13 mouse cellular contexts compared by ENCODE assay signal in the genomic region with DNA sequence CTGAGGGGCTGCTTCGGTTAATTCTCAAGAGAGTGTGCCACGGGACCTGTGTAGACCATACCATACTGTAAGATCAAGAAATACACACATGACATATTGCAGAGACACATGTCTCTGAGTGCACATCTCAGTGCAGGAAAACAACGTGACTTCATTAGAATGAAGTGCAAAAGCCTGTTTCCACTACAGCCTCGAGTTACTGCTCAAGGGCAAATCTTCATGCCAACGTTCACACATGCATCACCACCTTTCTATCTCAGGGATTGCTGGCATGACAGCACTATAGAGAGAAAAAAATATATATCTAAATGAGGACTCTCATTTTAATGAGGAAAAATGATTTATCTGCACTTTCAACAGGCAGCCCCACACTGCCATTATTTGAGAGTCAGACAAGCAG. TPM values are rescaled to one million over a fixed set of nuclear protein-coding genes. Genes with fewer than 3 reads are reported as not detected.
A peak's percentile ranks its signal among the peaks of the same experiment; 100 is the strongest.
DNase-seq lines count a peak whose midpoint lies in the region; ATAC-seq and TF ChIP-seq lines count a peak whose summit lies in the region.
"Had no signal": no experiment of that assay in that cellular context is flagged by ENCODE, and none has a peak within 500 bp of the region (broad histone marks: within the 10 kb centered on the region; RNA-seq: fewer than 3 reads in every experiment).

No protein-coding gene starts in this region.

- H3K4me3 ChIP-seq in neural tube, embryonic 11.5 days (ENCODE audit: low read depth, low read length), result no peak overlapping the region
- no peak overlapping the region for H3K4me3 ChIP-seq in hindbrain, postnatal 0 days (ENCODE audit: low read length)
- H3K4me3 ChIP-seq in neural tube, embryonic 15.5 days (replicated peaks), result no peak overlapping the region
- H3K4me3 ChIP-seq: liver, embryonic 12.5 days; lung, embryonic 15.5 days had no signal

- 79% methylated on average over 5 of the region's 5 CpGs for WGBS in neural tube, embryonic 11.5 days
- WGBS in hindbrain, postnatal 0 days, result 53% methylated on average over 5 of the region's 5 CpGs
- 43% methylated on average over 5 of the region's 5 CpGs for WGBS in neural tube, embryonic 15.5 days

- H3K4me2 ChIP-seq in neural tube, embryonic 11.5 days (ENCODE audit: low read depth), result no peak overlapping the region
- H3K4me2 ChIP-seq in hindbrain, postnatal 0 days (ENCODE audit: low read depth, low read length), result no peak overlapping the region; the same call in 1 of the 2 replicates
- no peak overlapping the region; the same call in 1 of the 2 replicates for H3K4me2 ChIP-seq in neural tube, embryonic 15.5 days
- H3K4me2 ChIP-seq: liver, embryonic 12.5 days had no signal

- no peaks in the 10 kb centered on the region for H3K36me3 ChIP-seq in neural tube, embryonic 11.5 days (ENCODE audit: control insufficient read depth, insufficient read depth, low read length)
- H3K36me3 ChIP-seq in hindbrain, postnatal 0 days (ENCODE audit: insufficient read depth, low read length), result no peaks in the 10 kb centered on the region
- H3K36me3 ChIP-seq in neural tube, embryonic 15.5 days, result no peaks in the 10 kb centered on the region
- H3K36me3 ChIP-seq: liver, embryonic 12.5 days; lung, embryonic 15.5 days had no signal

- no peak for TF ChIP-seq CTCF in hindbrain, postnatal 0 days (IDR thresholded peaks at IDR 0.05; ENCODE audit: low read depth)

- no peaks in the 10 kb centered on the region for H3K9me3 ChIP-seq in neural tube, embryonic 11.5 days (ENCODE audit: control insufficient read depth, low read length)
- no peaks in the 10 kb centered on the region for H3K9me3 ChIP-seq in hindbrain, postnatal 0 days (ENCODE audit: low read length)
- no peaks in the 10 kb centered on the region for H3K9me3 ChIP-seq in neural tube, embryonic 15.5 days (replicated peaks)
- H3K9me3 ChIP-seq: liver, embryonic 12.5 days; lung, embryonic 15.5 days had no signal

- DNase-seq in heart, adult 11 months, result peak; percentile 79
- no peak for DNase-seq in heart, adult 9 months (ENCODE audit: low spot score in 2 of 2)
- no peak for DNase-seq in neural tube, embryonic 11.5 days (ENCODE audit: low spot score)
- DNase-seq in neural tube, embryonic 10.5 days (ENCODE audit: extremely low spot score, low spot score), result no peak
- no peak for DNase-seq in hindbrain, postnatal 0 days (ENCODE audit: low spot score)
- DNase-seq in testis, postnatal 10 days (ENCODE audit: low spot score), result no peak
- no peak for DNase-seq in spleen, adult 12 weeks (ENCODE audit: low spot score)
- DNase-seq: thymus, postnatal 14 days had no signal

- H3K4me1 ChIP-seq in neural tube, embryonic 11.5 days (ENCODE audit: control insufficient read depth, insufficient read depth, low read length), result peaks cover 10% of the 10 kb centered on the region
- peaks cover 8% of the 10 kb centered on the region for H3K4me1 ChIP-seq in hindbrain, postnatal 0 days (ENCODE audit: insufficient read depth, low read length)
- peaks cover 14% of the 10 kb centered on the region for H3K4me1 ChIP-seq in neural tube, embryonic 15.5 days
- H3K4me1 ChIP-seq: liver, embryonic 12.5 days had no signal

- no peak for ATAC-seq in neural tube, embryonic 11.5 days (ENCODE audit: insufficient read depth, low FRiP score, low TSS enrichment)
- ATAC-seq in hindbrain, postnatal 0 days, result no peak
- no peak for ATAC-seq in neural tube, embryonic 15.5 days (ENCODE audit: low FRiP score)
- ATAC-seq: activated CD4-positive, CD25-positive, alpha-beta regulatory T cell, adult 4 months; liver, embryonic 12.5 days had no signal

- H3K27ac ChIP-seq in neural tube, embryonic 11.5 days (ENCODE audit: low read depth, low read length), result peak overlapping the region; percentile 72; the same call in 1 of the 2 replicates
- no peak overlapping the region for H3K27ac ChIP-seq in hindbrain, postnatal 0 days
- 0 out of 2 replicates have a peak overlapping the region, but pooled peaks have one; percentile 65 for H3K27ac ChIP-seq in neural tube, embryonic 15.5 days (replicated peaks)
- H3K27ac ChIP-seq: liver, embryonic 12.5 days; lung, embryonic 15.5 days had no signal

- H3K9ac ChIP-seq in neural tube, embryonic 11.5 days (ENCODE audit: low read length), result no peak overlapping the region
- H3K9ac ChIP-seq in hindbrain, postnatal 0 days (replicated peaks; ENCODE audit: low read length), result 0 out of 2 replicates have a peak overlapping the region, but pooled peaks have one; percentile 13
- H3K9ac ChIP-seq in neural tube, embryonic 15.5 days (replicated peaks), result no peak overlapping the region; the same call in 1 of the 2 replicates
- H3K9ac ChIP-seq: liver, embryonic 12.5 days; lung, embryonic 15.5 days had no signal

- H3K27me3 ChIP-seq in neural tube, embryonic 11.5 days (ENCODE audit: control insufficient read depth, insufficient read depth, low read length), result no peaks in the 10 kb centered on the region
- H3K27me3 ChIP-seq in hindbrain, postnatal 0 days (ENCODE audit: insufficient read depth, low read length), result no peaks in the 10 kb centered on the region
- no peaks in the 10 kb centered on the region for H3K27me3 ChIP-seq in neural tube, embryonic 15.5 days (replicated peaks)
- H3K27me3 ChIP-seq: lung, embryonic 15.5 days had no signal

RNA-seq across cellular contexts. Expression of a gene that starts 14.2 kb away (rescaled TPM):
- 589 and 601 TPM in 2 replicates for polyA plus RNA-seq in neural tube, embryonic 11.5 days (2014; fragmentation: Nextera tagmentation; extraction: Ambion mirVana)
- 95.5 and 101 TPM in 2 replicates for total RNA-seq in hindbrain, postnatal 0 days (2014; rRNA removed)
- polyA plus RNA-seq in hindbrain, postnatal 0 days (2015; fragmentation: Nextera tagmentation; extraction: Ambion mirVana), result 92.9 and 97.8 TPM in 2 replicates
- polyA plus RNA-seq in neural tube, embryonic 15.5 days (2015; fragmentation: Nextera tagmentation; extraction: Ambion mirVana), result 156 and 197 TPM in 2 replicates
- total RNA-seq: hematopoietic stem cell, adult 5-6 weeks had no signal
